8 mouse cellular contexts compared by ENCODE assay signal in genomic region chr5:124214516-124215145, GRCm38 (mm10). TPM values are rescaled to one million over a fixed set of nuclear protein-coding genes. Genes with fewer than 3 reads are reported as not detected.
A peak's percentile ranks its signal among the peaks of the same experiment; 100 is the strongest.
DNase-seq lines count a peak whose midpoint lies in the region; ATAC-seq and TF ChIP-seq lines count a peak whose summit lies in the region.

No protein-coding gene starts in this region.

- intact Hi-C loops in heart, adult 2 months (cut with DNase I): no loop called here

- no peak for TF ChIP-seq EP300 in heart, adult 2 months (IDR thresholded peaks at IDR 0.05; ENCODE audit: insufficient read depth, low read depth, low read length)

- H3K36me3 ChIP-seq in heart, adult 2 months (ENCODE audit: control insufficient read depth, insufficient read depth, low read length): peaks cover 8% of the 10 kb centered on the region
- H3K36me3 ChIP-seq in neural tube, embryonic 12.5 days: no peaks in the 10 kb centered on the region

- 50% methylated on average over 14 of the region's 14 CpGs for WGBS in heart, adult 2 months
- 85% methylated on average over 14 of the region's 14 CpGs for WGBS in neural tube, embryonic 12.5 days

- no peaks in the 10 kb centered on the region for H3K9me3 ChIP-seq in neural tube, embryonic 12.5 days

- H3K4me1 ChIP-seq in heart, adult 2 months (ENCODE audit: control insufficient read depth, insufficient read depth, low read length): peaks cover 57% of the 10 kb centered on the region
- peaks cover 20% of the 10 kb centered on the region for H3K4me1 ChIP-seq in neural tube, embryonic 12.5 days

- H3K27ac ChIP-seq in heart, adult 2 months: peak overlapping the region; percentile 82
- 0 out of 2 replicates have a peak overlapping the region, but pooled peaks have one; percentile 15 for H3K27ac ChIP-seq in neural tube, embryonic 12.5 days

- no peak for DNase-seq in heart, adult 2 months
- DNase-seq in heart, adult 8-10 months (ENCODE audit: low spot score): no peak
- DNase-seq in neural tube, embryonic 10.5 days (ENCODE audit: extremely low spot score, low spot score): no peak
- DNase-seq in lung, postnatal 4 days: peak; percentile 43 to 50
- no peak for DNase-seq in embryo, embryonic 11 days
- DNase-seq in urinary bladder, adult 2 months (ENCODE audit: low spot score): no peak
- no peak for DNase-seq in left cerebral cortex, adult 11 months (ENCODE audit: low spot score)

- 0 out of 2 replicates have a peak, but pooled peaks have one; percentile 10 for TF ChIP-seq POLR2A in heart, adult 2 months (IDR thresholded peaks at IDR 0.05; ENCODE audit: insufficient read depth, low read depth, low read length)

- H3K4me2 ChIP-seq in neural tube, embryonic 12.5 days (replicated peaks): no peak overlapping the region

- no peaks in the 10 kb centered on the region for H3K79me2 ChIP-seq in heart, adult 2 months (replicated peaks; ENCODE audit: control insufficient read depth, insufficient read depth, low read length)

- no peak for ATAC-seq in neural tube, embryonic 12.5 days (ENCODE audit: low FRiP score, low read depth)

- H3K4me3 ChIP-seq in heart, adult 2 months: no peak overlapping the region; the same call in 1 of the 2 replicates
- no peak overlapping the region for H3K4me3 ChIP-seq in neural tube, embryonic 12.5 days

- no peaks in the 10 kb centered on the region for H3K27me3 ChIP-seq in heart, adult 2 months (ENCODE audit: control insufficient read depth, insufficient read depth, low read length)
- no peaks in the 10 kb centered on the region for H3K27me3 ChIP-seq in neural tube, embryonic 12.5 days (replicated peaks)

- TF ChIP-seq CTCF in heart, adult 2 months (IDR thresholded peaks at IDR 0.05): no peak

- H3K9ac ChIP-seq in heart, adult 2 months (ENCODE audit: low read depth, low read length): peak overlapping the region; percentile 24
- H3K9ac ChIP-seq in neural tube, embryonic 12.5 days: no peak overlapping the region

RNA-seq across cellular contexts. Expression of gene Pitpnm2, which starts 34.9 kb away (rescaled TPM):
- 10 to 100 TPM; 40.1 TPM for total RNA-seq in heart, adult 2 months (2021)
- polyA plus RNA-seq in heart, adult 2 months (2012; rRNA removed): 34.9 and 37.7 TPM in 2 replicates
- 10 to 100 TPM; 39.8 to 52.2 (median 44.5) TPM for total RNA-seq in heart, adult 8-10 months (2022)
- polyA plus RNA-seq in neural tube, embryonic 12.5 days (2016; fragmentation: Nextera tagmentation; extraction: Ambion mirVana): 6.3 and 7.4 TPM in 2 replicates
- polyA plus RNA-seq in urinary bladder, adult 2 months (2012; rRNA removed): 23.0 and 33.6 TPM in 2 replicates

Comparison
In these comparisons a context has a peak if more than half of its experiments do, and no peak if none do; other contexts are left out.
1. DNase-seq: peak in lung, postnatal 4 days (2 of 2); none in heart, adult 2 months (0 of 2), heart, adult 8-10 months (single experiment), neural tube, embryonic 10.5 days (single experiment), embryo, embryonic 11 days (single experiment), urinary bladder, adult 2 months (single experiment) and left cerebral cortex, adult 11 months (single experiment).